Mouse (Mus musculus) liver, embryonic 11.5 days (tissue): ENCODE measurements around the gene 1520401A03Rik. TPM values are rescaled to one million over a fixed set of nuclear protein-coding genes. Genes with fewer than 3 reads are reported as not detected.

ENCODE experiments used
- ATAC-seq: fragments of 200-750 bp; cut with Nextera tagmentation; replicated peaks from 2 replicates; pipeline ENCODE4 v1.8.0; 2017; ENCODE audit warnings: moderate number of reproducible peaks, mild to moderate bottlenecking, moderate TSS enrichment, moderate library complexity; ENCODE audit not compliant: low FRiP score
- DNase-seq: peaks from one replicate; pipeline ENCODE4 v3.0.0-alpha.2; 2017; ENCODE audit warnings: low spot score
- H3K27ac ChIP-seq: fragments of 300-500 bp; sonication (generic); 2 replicates; pipeline ENCODE4 v1.5.1; 2014; ENCODE audit warnings: mild to moderate bottlenecking, low read depth, low read length, control low read depth
- H3K27me3 ChIP-seq: fragments of 300-500 bp; sonication (generic); replicated peaks from 2 replicates; pipeline ENCODE4 v1.6.1; 2014; ENCODE audit warnings: low read length, mixed read lengths; ENCODE audit not compliant: control insufficient read depth, insufficient read depth
- H3K36me3 ChIP-seq: fragments of 300-500 bp; sonication (generic); 2 replicates; pipeline ENCODE4 v1.6.1; 2014; ENCODE audit warnings: mild to moderate bottlenecking, low read length, moderate library complexity, mixed read lengths; ENCODE audit not compliant: control insufficient read depth, insufficient read depth
- H3K4me1 ChIP-seq: fragments of 300-500 bp; sonication (generic); replicated peaks from 2 replicates; pipeline ENCODE4 v1.6.1; 2014; ENCODE audit warnings: low read length, mixed read lengths; ENCODE audit not compliant: control insufficient read depth, insufficient read depth
- H3K4me2 ChIP-seq: fragments of 300-500 bp; sonication (generic); 2 replicates; pipeline ENCODE4 v1.6.1; 2014; ENCODE audit warnings: mild to moderate bottlenecking, control low read depth, moderate library complexity
- H3K4me3 ChIP-seq: fragments of 300-500 bp; sonication (generic); 2 replicates; pipeline ENCODE4 v1.5.1; 2014; ENCODE audit warnings: low read depth, low read length, control low read depth
- H3K9ac ChIP-seq: fragments of 300-500 bp; sonication (generic); 2 replicates; pipeline ENCODE4 v1.6.1; 2014; ENCODE audit warnings: low read depth, low read length, control low read depth
- H3K9me3 ChIP-seq: fragments of 300-500 bp; sonication (generic); 2 replicates; pipeline ENCODE4 v1.6.1; 2016; ENCODE audit warnings: low read length, inconsistent platforms, mixed read lengths; ENCODE audit not compliant: control insufficient read depth
- WGBS: fragments of 180-500 bp; shearing (Covaris S2); extraction: QIAGEN DNeasy Blood & Tissue Kit; methylation state at CpG from one replicate; pipeline ENCODE4 v1.1.7; 2014; 5-methylcytosine and 5-hydroxymethylcytosine counted together
- polyA plus RNA-seq: library from polyadenylated mRNA; unstranded; fragments of >200 nt; fragmentation: Nextera tagmentation; extraction: Ambion mirVana; gene quantifications from 2 replicates; pipeline ENCODE4 v1.2.1, GENCODE M21; 2014

Gene 1520401A03Rik
- polyA plus RNA-seq, 1 experiment from 2014 or later: 0.11 TPM

GRCm38 (mm10) chr17:23699131-23700077 is 23.2 kb downstream of the 1520401A03Rik start:
- DNase-seq: peak; percentile 58
- Histone ChIP-seq H3K36me3 (no peaks in the 10 kb centered on the region), H3K4me1 (peaks cover 3% of the 10 kb centered on the region; the same call in 1 of the 2 replicates), H3K4me2 (peak overlapping the region; percentile 98), H3K4me3 (peak overlapping the region; percentile 72), H3K27ac (no peak overlapping the region), H3K9ac (peak overlapping the region; percentile 50), H3K9me3 (no peaks in the 10 kb centered on the region), H3K27me3 (peaks cover 44% of the 10 kb centered on the region)
- under 1% methylated on average over 95 of the region's 101 CpGs for WGBS
- ATAC-seq: no peak; the same call in none of the 2 replicates

- H3K36me3 ChIP-seq: no peaks in the 10 kb centered on the region
- H3K9me3 ChIP-seq: no peaks in the 10 kb centered on the region
- H3K9ac ChIP-seq: no peak overlapping the region
- ATAC-seq (no peak), DNase-seq (no peak)
- no peak overlapping the region for H3K4me2 ChIP-seq
- H3K4me3 ChIP-seq: no peak overlapping the region
- peaks cover 47% of the 10 kb centered on the region for H3K27me3 ChIP-seq
- peaks cover 3% of the 10 kb centered on the region; the same call in 1 of the 2 replicates for H3K4me1 ChIP-seq
- 17% methylated on average over 3 of the region's 3 CpGs for WGBS
- H3K27ac ChIP-seq: no peak overlapping the region
These were observed 26.8 kb downstream of the 1520401A03Rik start for GRCm38 (mm10) chr17:23695801-23696200.

- Histone ChIP-seq H3K27me3 (peaks cover 36% of the 10 kb centered on the region), H3K9ac (no peak overlapping the region), H3K27ac (no peak overlapping the region), H3K4me3 (no peak overlapping the region), H3K4me2 (no peak overlapping the region), H3K4me1 (peaks cover 3% of the 10 kb centered on the region; the same call in 1 of the 2 replicates), H3K36me3 (no peaks in the 10 kb centered on the region), H3K9me3 (no peaks in the 10 kb centered on the region)
- ATAC-seq (no peak), DNase-seq (no peak)
- 68% methylated on average over 1 of the region's 1 CpGs for WGBS
These were observed 28.1 kb downstream of the 1520401A03Rik start for GRCm38 (mm10) chr17:23694491-23694890.

- Histone ChIP-seq H3K27me3 (peaks cover 57% of the 10 kb centered on the region), H3K36me3 (no peaks in the 10 kb centered on the region), H3K9me3 (no peaks in the 10 kb centered on the region), H3K4me3 (no peak within 1 kb of the TSS), H3K27ac (no peak within 1 kb of the TSS), H3K4me2 (no peak within 1 kb of the TSS), H3K4me1 (0 out of 2 replicates have a peak, but pooled peaks cover 2% of the 10 kb centered on the region), H3K9ac (no peak within 1 kb of the TSS)
- ATAC-seq (no peak), DNase-seq (no peak)
- WGBS: 27% methylated on average over 15 of the region's 15 CpGs
These were observed 38.5 kb downstream of the 1520401A03Rik start, which contains the start of gene Cldn9 for GRCm38 (mm10) chr17:23683856-23684672. Cldn9 (minus strand) TSS chr17:23684026.

GRCm38 (mm10) chr17:23683226-23683625 is 39.4 kb downstream of the 1520401A03Rik start:
- DNase-seq: no peak
- 22% methylated on average over 15 of the region's 15 CpGs for WGBS
- no peak overlapping the region for H3K4me2 ChIP-seq

GRCm38 (mm10) chr17:23682530-23682929 is 40.1 kb downstream of the 1520401A03Rik start:
- H3K9me3 ChIP-seq: no peaks in the 10 kb centered on the region
- H3K27me3 ChIP-seq: peaks cover 64% of the 10 kb centered on the region
- DNase-seq (no peak), ATAC-seq (no peak)
- H3K4me2 ChIP-seq: no peak overlapping the region
- H3K4me3 ChIP-seq: no peak overlapping the region
- no peaks in the 10 kb centered on the region for H3K36me3 ChIP-seq
- H3K27ac ChIP-seq: no peak overlapping the region
- 54% methylated on average over 3 of the region's 3 CpGs for WGBS
- no peak overlapping the region for H3K9ac ChIP-seq
- 0 out of 2 replicates have a peak, but pooled peaks cover 4% of the 10 kb centered on the region for H3K4me1 ChIP-seq

More at GRCm38 (mm10) chr17:23683226-23683625, 39.4 kb downstream of the 1520401A03Rik start:
- no peaks in the 10 kb centered on the region for H3K36me3 ChIP-seq
- no peak for ATAC-seq
- 0 out of 2 replicates have a peak, but pooled peaks cover 2% of the 10 kb centered on the region for H3K4me1 ChIP-seq
- no peak overlapping the region for H3K4me3 ChIP-seq
- H3K27ac ChIP-seq: no peak overlapping the region
- no peaks in the 10 kb centered on the region for H3K9me3 ChIP-seq
- H3K9ac ChIP-seq: no peak overlapping the region
- peaks cover 64% of the 10 kb centered on the region for H3K27me3 ChIP-seq

GRCm38 (mm10) chr17:23682092-23682491 is 40.5 kb downstream of the 1520401A03Rik start:
- Histone ChIP-seq H3K4me3 (no peak overlapping the region), H3K4me1 (0 out of 2 replicates have a peak, but pooled peaks cover 4% of the 10 kb centered on the region), H3K27me3 (peaks cover 64% of the 10 kb centered on the region), H3K9me3 (no peaks in the 10 kb centered on the region), H3K9ac (no peak overlapping the region), H3K4me2 (no peak overlapping the region), H3K36me3 (no peaks in the 10 kb centered on the region), H3K27ac (no peak overlapping the region)
- 49% methylated on average over 4 of the region's 4 CpGs for WGBS
- no peak for DNase-seq
- no peak for ATAC-seq

GRCm38 (mm10) chr17:23681086-23681485 is 41.5 kb downstream of the 1520401A03Rik start:
- peaks cover 11% of the 10 kb centered on the region for H3K4me1 ChIP-seq

More at GRCm38 (mm10) chr17:23681086-23681485, 41.5 kb downstream of the 1520401A03Rik start:
- Histone ChIP-seq H3K36me3 (no peaks in the 10 kb centered on the region), H3K9me3 (no peaks in the 10 kb centered on the region), H3K4me3 (no peak overlapping the region), H3K9ac (no peak overlapping the region), H3K4me2 (no peak overlapping the region; the same call in 1 of the 2 replicates), H3K27me3 (peaks cover 64% of the 10 kb centered on the region), H3K27ac (no peak overlapping the region)
- no peak for ATAC-seq
- WGBS: 68% methylated on average over 10 of the region's 10 CpGs
- DNase-seq: no peak
